Mouse (Mus musculus): ENCODE results near the gene Cnga4. TPM values are rescaled to one million over a fixed set of nuclear protein-coding genes. Genes with fewer than 3 reads are reported as not detected.

The Cnga4 gene
- not detected for polyA plus RNA-seq (2015; fragmentation: Illumina TruSeq; extraction: RNeasy Lipid Tissue Mini Kit (QIAGEN cat#74804); ENCODE audit: insufficient read depth, low read depth, low replicate concordance)

GRCm38 (mm10) chr7:105404268-105404667 lies at the start of gene Cnga4:
Cnga4 (plus strand) TSS chr7:105404568.

GRCm38 (mm10) chr7:105367930-105368329 lies 36.4 kb upstream of the Cnga4 start, which contains the start of gene Olfr692:
Olfr692 (plus strand) TSS chr7:105368230.

GRCm38 (mm10) chr7:105374866-105375265 lies 29.5 kb upstream of the Cnga4 start, which contains the start of gene Gm5901:
Gm5901 (plus strand) TSS chr7:105375038.

GRCm38 (mm10) chr7:105399935-105400624 lies 4.3 kb upstream of the Cnga4 start, which contains the start of gene Fam160a2:
Fam160a2 (minus strand) TSS chr7:105400054.

GRCm38 (mm10) chr7:105425424-105426043 lies 21.2 kb downstream of the Cnga4 start, which contains the start of gene Cckbr:
Cckbr (plus strand) TSS chr7:105425731.

Other genes starting within 250 kb of the Cnga4 start
- not detected for gene Olfr684, start 240.9 kb upstream of the Cnga4 start, polyA plus RNA-seq (2015; fragmentation: Illumina TruSeq; extraction: RNeasy Lipid Tissue Mini Kit (QIAGEN cat#74804); ENCODE audit: insufficient read depth, low read depth, low replicate concordance)
- not detected for gene Olfr685, start 218.6 kb upstream of the Cnga4 start, polyA plus RNA-seq (2015; fragmentation: Illumina TruSeq; extraction: RNeasy Lipid Tissue Mini Kit (QIAGEN cat#74804); ENCODE audit: insufficient read depth, low read depth, low replicate concordance)
- gene Olfr686, start 197.1 kb upstream of the Cnga4 start, polyA plus RNA-seq (2015; fragmentation: Illumina TruSeq; extraction: RNeasy Lipid Tissue Mini Kit (QIAGEN cat#74804); ENCODE audit: insufficient read depth, low read depth, low replicate concordance) = not detected
- gene Olfr688, start 116.5 kb upstream of the Cnga4 start, polyA plus RNA-seq (2015; fragmentation: Illumina TruSeq; extraction: RNeasy Lipid Tissue Mini Kit (QIAGEN cat#74804); ENCODE audit: insufficient read depth, low read depth, low replicate concordance) = not detected
- not detected for gene Olfr689, start 93.4 kb upstream of the Cnga4 start, polyA plus RNA-seq (2015; fragmentation: Illumina TruSeq; extraction: RNeasy Lipid Tissue Mini Kit (QIAGEN cat#74804); ENCODE audit: insufficient read depth, low read depth, low replicate concordance)
- not detected for gene Olfr690, start 70.5 kb upstream of the Cnga4 start, polyA plus RNA-seq (2015; fragmentation: Illumina TruSeq; extraction: RNeasy Lipid Tissue Mini Kit (QIAGEN cat#74804); ENCODE audit: insufficient read depth, low read depth, low replicate concordance)
- gene Olfr691, start 62.3 kb upstream of the Cnga4 start, polyA plus RNA-seq (2015; fragmentation: Illumina TruSeq; extraction: RNeasy Lipid Tissue Mini Kit (QIAGEN cat#74804); ENCODE audit: insufficient read depth, low read depth, low replicate concordance) = not detected
- gene Olfr692, start 36.3 kb upstream of the Cnga4 start, polyA plus RNA-seq (2015; fragmentation: Illumina TruSeq; extraction: RNeasy Lipid Tissue Mini Kit (QIAGEN cat#74804); ENCODE audit: insufficient read depth, low read depth, low replicate concordance) = not detected
- gene Gm5901, start 29.5 kb upstream of the Cnga4 start, polyA plus RNA-seq (2015; fragmentation: Illumina TruSeq; extraction: RNeasy Lipid Tissue Mini Kit (QIAGEN cat#74804); ENCODE audit: insufficient read depth, low read depth, low replicate concordance) = not detected
- 18.0 TPM for gene Fam160a2, start 4.5 kb upstream of the Cnga4 start, polyA plus RNA-seq (2015; fragmentation: Illumina TruSeq; extraction: RNeasy Lipid Tissue Mini Kit (QIAGEN cat#74804); ENCODE audit: insufficient read depth, low read depth, low replicate concordance)
- not detected for gene Cckbr, start 21.2 kb downstream of the Cnga4 start, polyA plus RNA-seq (2015; fragmentation: Illumina TruSeq; extraction: RNeasy Lipid Tissue Mini Kit (QIAGEN cat#74804); ENCODE audit: insufficient read depth, low read depth, low replicate concordance)
- 18.3 TPM for gene Cavin3, start 77.7 kb downstream of the Cnga4 start, polyA plus RNA-seq (2015; fragmentation: Illumina TruSeq; extraction: RNeasy Lipid Tissue Mini Kit (QIAGEN cat#74804); ENCODE audit: insufficient read depth, low read depth, low replicate concordance)
- 10.9 TPM for gene Smpd1, start 149.8 kb downstream of the Cnga4 start, polyA plus RNA-seq (2015; fragmentation: Illumina TruSeq; extraction: RNeasy Lipid Tissue Mini Kit (QIAGEN cat#74804); ENCODE audit: insufficient read depth, low read depth, low replicate concordance)
- gene Apbb1, start 177.1 kb downstream of the Cnga4 start, polyA plus RNA-seq (2015; fragmentation: Illumina TruSeq; extraction: RNeasy Lipid Tissue Mini Kit (QIAGEN cat#74804); ENCODE audit: insufficient read depth, low read depth, low replicate concordance) = 3.9 TPM
- gene Hpx, start 195.6 kb downstream of the Cnga4 start, polyA plus RNA-seq (2015; fragmentation: Illumina TruSeq; extraction: RNeasy Lipid Tissue Mini Kit (QIAGEN cat#74804); ENCODE audit: insufficient read depth, low read depth, low replicate concordance) = not detected
- 22.4 TPM for gene Trim3, start 229.0 kb downstream of the Cnga4 start, polyA plus RNA-seq (2015; fragmentation: Illumina TruSeq; extraction: RNeasy Lipid Tissue Mini Kit (QIAGEN cat#74804); ENCODE audit: insufficient read depth, low read depth, low replicate concordance)
- 41.8 TPM for gene Timm10b, start 235.5 kb downstream of the Cnga4 start, polyA plus RNA-seq (2015; fragmentation: Illumina TruSeq; extraction: RNeasy Lipid Tissue Mini Kit (QIAGEN cat#74804); ENCODE audit: insufficient read depth, low read depth, low replicate concordance)
- gene Arfip2, start 235.8 kb downstream of the Cnga4 start, polyA plus RNA-seq (2015; fragmentation: Illumina TruSeq; extraction: RNeasy Lipid Tissue Mini Kit (QIAGEN cat#74804); ENCODE audit: insufficient read depth, low read depth, low replicate concordance) = 22.3 TPM
- 1.1 TPM for gene Gm45799, start 236.0 kb downstream of the Cnga4 start, polyA plus RNA-seq (2015; fragmentation: Illumina TruSeq; extraction: RNeasy Lipid Tissue Mini Kit (QIAGEN cat#74804); ENCODE audit: insufficient read depth, low read depth, low replicate concordance)
- gene Dnhd1, start 246.3 kb downstream of the Cnga4 start, polyA plus RNA-seq (2015; fragmentation: Illumina TruSeq; extraction: RNeasy Lipid Tissue Mini Kit (QIAGEN cat#74804); ENCODE audit: insufficient read depth, low read depth, low replicate concordance) = 3.7 TPM